Comparison of ENCODE assay signal across 33 mouse cellular contexts in the genomic region with DNA sequence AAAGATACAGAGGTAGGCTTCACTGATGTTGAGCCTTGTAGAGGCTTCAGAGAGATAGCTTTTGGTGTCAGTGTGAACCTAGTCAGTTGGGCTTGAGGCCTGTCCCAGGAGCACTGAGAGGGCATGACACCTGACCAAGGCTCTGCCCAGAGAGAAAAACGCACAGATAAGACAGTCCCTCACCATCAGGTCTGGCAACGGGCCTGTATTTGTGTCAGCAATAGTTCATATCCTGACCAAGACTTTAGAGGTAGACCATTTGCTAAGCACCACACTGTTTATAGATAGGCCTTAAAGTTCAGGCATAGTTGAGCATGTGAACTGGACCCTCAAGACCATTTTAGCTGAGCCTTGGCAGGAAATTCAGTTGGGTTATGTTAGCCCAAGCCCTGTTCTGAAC.
"Had no signal": no experiment of that assay in that cellular context is flagged by ENCODE, and none has a peak within 500 bp of the region (broad histone marks: within the 10 kb centered on the region; RNA-seq: fewer than 3 reads in every experiment).

No protein-coding gene starts in this region.

- H3K9me3 ChIP-seq: heart, embryonic 13.5 days; heart, embryonic 15.5 days; hindbrain, embryonic 10.5 days; hindbrain, embryonic 12.5 days; hindbrain, embryonic 13.5 days; hindbrain, embryonic 15.5 days; intestine, embryonic 15.5 days; kidney, embryonic 15.5 days had no signal

- DNase-seq: heart, adult 2 months; heart, postnatal 10 days; heart, postnatal 36 days; heart, postnatal 4 days; kidney, adult 11 months; kidney, adult 18-20 months; kidney, adult 8-10 months; kidney, adult 9 months; kidney, postnatal 10 days; kidney, postnatal 14 days; kidney, postnatal 25 days; kidney, postnatal 36 days; kidney, postnatal 4 days; layer of hippocampus, adult 9-11 months; layer of hippocampus, postnatal 36 days had no signal

- ATAC-seq: hindbrain, embryonic 16.5 days; hindbrain, postnatal 0 days; inflammation-experienced regulatory T-cells, adult 6 months; intestine, embryonic 15.5 days; intestine, embryonic 16.5 days; intestine, postnatal 0 days had no signal

- H3K27me3 ChIP-seq: heart, embryonic 15.5 days; hindbrain, embryonic 12.5 days; hindbrain, embryonic 15.5 days; intestine, embryonic 15.5 days had no signal

- H3K4me3 ChIP-seq: heart, adult 2 months; heart, embryonic 12.5 days; hindbrain, embryonic 10.5 days; hindbrain, embryonic 12.5 days; hindbrain, embryonic 13.5 days; intestine, embryonic 15.5 days; kidney, embryonic 15.5 days; layer of hippocampus, adult 2 months; left cerebral cortex, adult 2 months had no signal

- H3K27ac ChIP-seq: heart, adult 2 months; heart, embryonic 13.5 days; heart, embryonic 15.5 days; hindbrain, embryonic 12.5 days; hindbrain, embryonic 13.5 days; hindbrain, embryonic 14.5 days; hindbrain, embryonic 15.5 days; hindbrain, postnatal 0 days; intestine, embryonic 15.5 days; kidney, embryonic 15.5 days; kidney, postnatal 0 days; layer of hippocampus, adult 2 months; left cerebral cortex, adult 2 months had no signal

- H3K4me1 ChIP-seq: heart, embryonic 15.5 days had no signal

- H3K36me3 ChIP-seq: heart, embryonic 12.5 days; heart, embryonic 13.5 days; heart, embryonic 15.5 days; hindbrain, embryonic 10.5 days; hindbrain, embryonic 12.5 days; hindbrain, embryonic 13.5 days; hindbrain, embryonic 15.5 days; intestine, embryonic 15.5 days; kidney, embryonic 15.5 days had no signal

- H3K9ac ChIP-seq: heart, embryonic 12.5 days; heart, embryonic 15.5 days; hindbrain, embryonic 12.5 days; hindbrain, embryonic 13.5 days; hindbrain, embryonic 14.5 days; hindbrain, embryonic 15.5 days; intestine, embryonic 15.5 days; kidney, embryonic 15.5 days had no signal

- H3K4me2 ChIP-seq: hindbrain, embryonic 12.5 days had no signal
